Mouse (Mus musculus): ENCODE measurements at regions not wholly inside any gene's neighbourhood (a gene's known extent, or its start where the extent isn't known, plus 50 kb on each side); places are given as distances from the start of the nearest gene placed in this dataset.

DNA sequence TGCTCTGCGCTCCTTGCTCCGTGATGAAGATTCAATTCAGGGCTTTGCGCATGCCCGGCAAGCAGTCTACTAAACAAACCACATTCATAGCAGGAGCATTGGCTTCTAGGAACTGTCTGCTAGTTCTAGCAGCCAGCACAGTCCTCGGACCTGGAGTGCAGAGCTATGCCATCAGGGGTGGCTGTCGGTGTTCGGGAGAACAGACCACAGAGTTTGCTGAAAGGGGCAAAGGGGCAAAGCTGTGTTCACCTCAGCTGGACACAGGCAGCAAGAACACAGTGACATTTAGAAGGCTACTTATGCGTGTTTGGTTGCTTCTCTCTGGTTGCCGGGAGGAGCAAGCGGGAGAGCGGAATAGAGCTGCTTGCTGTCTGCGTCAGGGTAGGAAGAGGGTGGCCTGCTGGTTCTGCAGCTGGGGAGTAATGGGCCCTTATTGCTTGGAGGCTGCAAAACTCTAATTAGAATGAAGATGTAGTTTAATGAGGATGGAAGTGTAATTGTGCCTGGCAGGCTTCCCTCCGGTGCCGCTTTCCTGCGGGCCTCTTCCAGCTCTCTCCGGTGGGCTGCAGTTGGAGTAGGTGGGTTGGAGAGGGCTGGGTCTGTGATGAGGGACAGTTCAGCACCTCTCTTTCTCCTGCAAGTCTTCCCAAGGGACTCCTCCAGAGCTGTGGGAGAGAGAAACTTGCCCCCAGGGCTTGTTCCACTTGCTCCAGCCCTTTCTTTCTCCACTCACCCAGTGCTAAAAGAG lies 52.5 kb upstream of the Adgre5 start:
- Histone ChIP-seq H3K27ac (ENCODE audit: low read depth) (no peak overlapping the region), H3K36me3 (replicated peaks; ENCODE audit: control insufficient read depth, insufficient read depth, low read length) (no peaks in the 10 kb centered on the region), H3K4me3 (ENCODE audit: low read depth, low read length) (no peak overlapping the region), H3K4me1 (ENCODE audit: control insufficient read depth, insufficient read depth) (no peaks in the 10 kb centered on the region), H3K9ac (replicated peaks; ENCODE audit: low read depth, low read length) (no peak overlapping the region), H3K4me2 (ENCODE audit: low read depth, low read length) (no peak overlapping the region), H3K27me3 (ENCODE audit: control insufficient read depth, insufficient read depth, low read length) (no peaks in the 10 kb centered on the region), H3K9me3 (replicated peaks; ENCODE audit: control insufficient read depth, low read length) (peaks cover 4% of the 10 kb centered on the region; the same call in 1 of the 2 replicates)
- TF ChIP-seq EP300 (IDR thresholded peaks at IDR 0.05; ENCODE audit: low read depth): no peak
- no peak for TF ChIP-seq CTCF (IDR thresholded peaks at IDR 0.05; ENCODE audit: low read depth)
- DNase-seq (ENCODE audit: low spot score): no peak
- no peak for ATAC-seq (ENCODE audit: insufficient read depth, low read depth)
- WGBS: 76% methylated on average over 16 of the region's 16 CpGs

All from heart, postnatal 0 days (tissue).